ENCODE assay signal across 8 mouse cellular contexts in the genomic region with DNA sequence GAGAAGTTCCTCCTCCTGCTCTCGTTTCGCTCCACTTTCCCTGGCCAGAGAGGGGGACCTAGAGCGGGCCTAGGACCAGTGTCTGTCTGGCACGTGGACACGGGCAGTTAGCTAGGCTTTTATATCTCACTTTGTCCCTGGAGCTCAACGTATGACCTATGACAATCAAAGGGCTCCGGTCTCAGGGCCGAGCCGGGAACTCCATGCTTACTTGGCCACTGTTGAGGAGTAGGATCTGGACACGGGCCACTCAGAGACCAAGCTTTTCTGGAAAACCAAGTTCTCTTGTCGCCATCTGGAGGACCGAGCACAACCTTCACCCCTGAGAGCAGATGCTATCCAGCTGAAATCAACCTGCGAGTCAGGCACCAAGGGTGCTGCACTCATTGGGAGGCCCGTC. TPM values are rescaled to one million over a fixed set of nuclear protein-coding genes. Genes with fewer than 3 reads are reported as not detected.
A peak's percentile ranks its signal among the peaks of the same experiment; 100 is the strongest.
DNase-seq lines count a peak whose midpoint lies in the region; ATAC-seq lines count a peak whose summit lies in the region.

No protein-coding gene starts in this region.

- peak overlapping the region; percentile 45 for H3K4me3 ChIP-seq in hindbrain, embryonic 15.5 days
- H3K4me3 ChIP-seq in liver, embryonic 12.5 days: peak overlapping the region; percentile 41; the same call in 1 of the 2 replicates

- 13% methylated on average over 14 of the region's 14 CpGs for WGBS in hindbrain, embryonic 15.5 days
- 14% methylated on average over 14 of the region's 14 CpGs for WGBS in liver, embryonic 12.5 days (ENCODE audit: insufficient replicate concordance)

- H3K36me3 ChIP-seq in hindbrain, embryonic 15.5 days: no peaks in the 10 kb centered on the region
- no peaks in the 10 kb centered on the region for H3K36me3 ChIP-seq in liver, embryonic 12.5 days

- peak; percentile 40; the same call in 1 of the 2 replicates for ATAC-seq in hindbrain, embryonic 15.5 days (ENCODE audit: low FRiP score, low read depth)
- no peak for ATAC-seq in liver, embryonic 12.5 days

- peak overlapping the region; percentile 97 for H3K4me2 ChIP-seq in hindbrain, embryonic 15.5 days
- peak overlapping the region; percentile 72 for H3K4me2 ChIP-seq in liver, embryonic 12.5 days

- H3K27me3 ChIP-seq in hindbrain, embryonic 15.5 days: no peaks in the 10 kb centered on the region
- H3K27me3 ChIP-seq in liver, embryonic 12.5 days (replicated peaks): peaks cover 43% of the 10 kb centered on the region

- H3K9me3 ChIP-seq in hindbrain, embryonic 15.5 days: no peaks in the 10 kb centered on the region
- no peaks in the 10 kb centered on the region for H3K9me3 ChIP-seq in liver, embryonic 12.5 days (replicated peaks)

- intact Hi-C loops in left cerebral cortex, postnatal 4 days (cut with DNase I): loop anchor here (5.0 kb wide), 1 partner anchor 197 kb away; no protein-coding TSS in a partner anchor

- peak; percentile 65 for DNase-seq in left cerebral cortex, postnatal 4 days
- DNase-seq in left cerebral cortex, adult 8-10 months (ENCODE audit: low spot score in 2 of 2): no peak
- peak; percentile 71 for DNase-seq in cerebellum, adult 9-11 months
- DNase-seq in gastrocnemius, adult 8-10 months (ENCODE audit: low spot score in 2 of 2): peak; percentile 52 to 53
- peak; percentile 60 for DNase-seq in neural tube, embryonic 10.5 days (ENCODE audit: extremely low spot score, low spot score)
- DNase-seq in thymus, postnatal 36 days: no peak

- H3K4me1 ChIP-seq in hindbrain, embryonic 15.5 days (replicated peaks): peaks cover 44% of the 10 kb centered on the region
- H3K4me1 ChIP-seq in liver, embryonic 12.5 days: peaks cover 12% of the 10 kb centered on the region; the same call in 1 of the 2 replicates

- H3K9ac ChIP-seq in hindbrain, embryonic 15.5 days: peak overlapping the region; percentile 72
- H3K9ac ChIP-seq in liver, embryonic 12.5 days: no peak overlapping the region

- H3K27ac ChIP-seq in hindbrain, embryonic 15.5 days (replicated peaks): no peak overlapping the region
- no peak overlapping the region for H3K27ac ChIP-seq in liver, embryonic 12.5 days

RNA-seq across cellular contexts. Expression of a gene that starts 6.1 kb away (rescaled TPM):
- 10 to 100 TPM; 75.2 to 79.1 TPM for total RNA-seq in left cerebral cortex, postnatal 4 days (2021)
- 100 to 1,000 TPM; 167 to 177 (median 171) TPM for total RNA-seq in left cerebral cortex, adult 8-10 months (2022)
- 100 to 1,000 TPM; 128 to 167 (median 156) TPM for total RNA-seq in gastrocnemius, adult 8-10 months (2022)
- polyA plus RNA-seq in hindbrain, embryonic 15.5 days (2015; fragmentation: Nextera tagmentation; extraction: Ambion mirVana): 116 and 126 TPM in 2 replicates
- polyA plus RNA-seq in liver, embryonic 12.5 days (2016; fragmentation: Nextera tagmentation; extraction: Ambion mirVana): 5.4 and 5.5 TPM in 2 replicates

RNA-seq across cellular contexts. Expression of a gene that starts 44.4 kb away (rescaled TPM):
- total RNA-seq in left cerebral cortex, postnatal 4 days (2021): under 1 TPM; 0.30 to 0.46 TPM
- under 1 TPM; 0.38 to 0.91 (median 0.77) TPM for total RNA-seq in left cerebral cortex, adult 8-10 months (2022)
- total RNA-seq in gastrocnemius, adult 8-10 months (2022): 1 to 10 TPM; 2.9 to 4.8 (median 3.5) TPM
- polyA plus RNA-seq in hindbrain, embryonic 15.5 days (2015; fragmentation: Nextera tagmentation; extraction: Ambion mirVana): 0.35 and 0.47 TPM in 2 replicates
- polyA plus RNA-seq in liver, embryonic 12.5 days (2016; fragmentation: Nextera tagmentation; extraction: Ambion mirVana): 0.11 and 0.12 TPM in 2 replicates

RNA-seq across cellular contexts. Expression of a gene that starts 55.4 kb away (rescaled TPM):
- total RNA-seq in left cerebral cortex, postnatal 4 days (2021): 100 to 1,000 TPM; 109 to 112 TPM
- 100 to 1,000 TPM; 171 to 192 (median 176) TPM for total RNA-seq in left cerebral cortex, adult 8-10 months (2022)
- 100 to 1,000 TPM; 246 to 345 (median 298) TPM for total RNA-seq in gastrocnemius, adult 8-10 months (2022)
- polyA plus RNA-seq in hindbrain, embryonic 15.5 days (2015; fragmentation: Nextera tagmentation; extraction: Ambion mirVana): 159 and 171 TPM in 2 replicates
- 204 and 208 TPM in 2 replicates for polyA plus RNA-seq in liver, embryonic 12.5 days (2016; fragmentation: Nextera tagmentation; extraction: Ambion mirVana)

Comparison
In these comparisons a context has a peak if more than half of its experiments do, and no peak if none do; other contexts are left out.
1. DNase-seq: peak in left cerebral cortex, postnatal 4 days (single experiment), cerebellum, adult 9-11 months (single experiment), gastrocnemius, adult 8-10 months (2 of 2) and neural tube, embryonic 10.5 days (single experiment); none in left cerebral cortex, adult 8-10 months (0 of 2) and thymus, postnatal 36 days (0 of 2).